Mouse (Mus musculus) kidney, adult 2 months (tissue): ENCODE measurements at regions not wholly inside any gene's neighbourhood (a gene's known extent, or its start where the extent isn't known, plus 50 kb on each side); places are given as distances from the start of the nearest gene placed in this dataset.

Experiments used
- CTCF ChIP-seq: fragments of 200-500 bp; conservative IDR thresholded peaks from 2 replicates; pipeline ENCODE4 v1.5.1; 2011; ENCODE audit warnings: low read depth, mild to moderate bottlenecking, control low read depth, low read length, moderate library complexity, mixed read lengths; ENCODE audit not compliant: insufficient read depth, insufficient read length
- POLR2A ChIP-seq: fragments of 200-500 bp; IDR thresholded peaks from one replicate; pipeline ENCODE4 v1.6.1; 2011; ENCODE audit warnings: low read depth, low read length, control low read depth

GRCm38 (mm10) chr12:97217608-97218007 is 1041.7 kb downstream of the Galc start:
- TF ChIP-seq CTCF (no peak), POLR2A (no peak)
